ENCODE assay signal across 8 mouse cellular contexts in the genomic region with DNA sequence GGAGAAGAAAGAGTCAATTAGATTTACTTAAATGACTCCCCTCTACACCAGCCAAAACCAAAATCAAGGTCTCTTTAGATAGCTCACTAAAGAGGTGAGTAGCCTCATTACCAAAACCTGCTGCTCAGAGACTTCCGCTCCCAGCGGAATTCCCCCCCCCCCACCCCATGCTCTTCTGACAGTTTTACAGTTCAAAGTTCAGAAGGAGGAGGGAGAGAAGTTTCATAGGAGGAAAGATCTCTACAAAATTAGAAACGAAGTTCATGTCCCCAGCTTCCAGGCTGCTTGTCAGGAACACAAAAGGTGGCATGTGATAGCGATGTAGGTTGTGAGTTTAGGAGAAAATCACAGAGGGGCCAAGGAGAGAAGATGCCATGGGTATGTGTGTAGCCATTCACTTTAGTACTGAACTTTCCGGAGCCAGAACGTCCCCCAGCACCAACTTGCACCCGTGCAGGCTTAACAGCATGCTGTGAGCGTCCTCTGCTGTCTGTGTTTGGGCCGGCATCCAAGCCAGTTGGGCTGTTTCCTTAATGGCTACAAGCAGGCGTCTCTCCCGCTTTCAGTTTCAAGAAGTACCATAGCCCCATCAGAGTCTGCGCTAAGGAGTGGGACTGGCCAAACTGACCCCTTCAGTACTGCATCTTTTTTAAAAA.
A peak's percentile ranks its signal among the peaks of the same experiment; 100 is the strongest.
DNase-seq lines count a peak whose midpoint lies in the region; ATAC-seq and TF ChIP-seq lines count a peak whose summit lies in the region.

No protein-coding gene starts in this region.

- DNase-seq in heart, postnatal 36 days, result peak; percentile 84 to 85
- peak; percentile 79 to 94 for DNase-seq in layer of hippocampus, adult 18-20 months (ENCODE audit: low spot score in 2 of 2)
- DNase-seq in lung, adult 18-20 months, result peak; percentile 88 to 91

- intact Hi-C loops in heart, postnatal 36 days (cut with DNase I), result loop anchor here (1.0 to 5.0 kb wide), 3 partner anchors 299 to 673 kb away; no protein-coding TSS in a partner anchor

- H3K9me3 ChIP-seq in E14TG2a.4 (ENCODE audit: low read length), result peaks cover 34% of the 10 kb centered on the region
- H3K9me3 ChIP-seq in forebrain, embryonic 16.5 days (ENCODE audit: control insufficient read depth, low read length), result no peaks in the 10 kb centered on the region
- no peaks in the 10 kb centered on the region for H3K9me3 ChIP-seq in neural tube, embryonic 14.5 days (ENCODE audit: control insufficient read depth, low read length)

- peak overlapping the region; percentile 51 for H3K9ac ChIP-seq in forebrain, embryonic 16.5 days (replicated peaks; ENCODE audit: low read depth, low read length)
- peak overlapping the region; percentile 56 for H3K9ac ChIP-seq in neural tube, embryonic 14.5 days (replicated peaks; ENCODE audit: low read depth, low read length)

- 0 out of 2 replicates have a peak, but pooled peaks cover 5% of the 10 kb centered on the region for H3K4me1 ChIP-seq in E14TG2a.4 (replicated peaks; ENCODE audit: low read depth, low read length)
- peaks cover 7% of the 10 kb centered on the region; the same call in 1 of the 2 replicates for H3K4me1 ChIP-seq in forebrain, embryonic 16.5 days (replicated peaks; ENCODE audit: control insufficient read depth, insufficient read depth, low read length)
- H3K4me1 ChIP-seq in neural tube, embryonic 14.5 days (ENCODE audit: control insufficient read depth, insufficient read depth, low read length), result 0 out of 2 replicates have a peak, but pooled peaks cover 3% of the 10 kb centered on the region
- H3K4me1 ChIP-seq in testis, adult 2 months (ENCODE audit: control insufficient read depth, insufficient read depth, low read length), result peaks cover 22% of the 10 kb centered on the region

- peak; percentile 32; the same call in 1 of the 2 replicates for TF ChIP-seq CTCF in E14TG2a.4 (conservative IDR thresholded peaks at IDR 0.05; ENCODE audit: low read length)
- peak; percentile 71; the same call in 1 of the 2 replicates for TF ChIP-seq CTCF in testis, adult 2 months (IDR thresholded peaks at IDR 0.05; ENCODE audit: control insufficient read depth, insufficient read depth, insufficient replicate concordance, low read depth, low read length)

- H3K36me3 ChIP-seq in E14TG2a.4 (ENCODE audit: insufficient read depth, low read length), result no peaks in the 10 kb centered on the region
- no peaks in the 10 kb centered on the region for H3K36me3 ChIP-seq in forebrain, embryonic 16.5 days (ENCODE audit: control insufficient read depth, insufficient read depth)
- H3K36me3 ChIP-seq in neural tube, embryonic 14.5 days (ENCODE audit: control insufficient read depth, insufficient read depth, low read length), result no peaks in the 10 kb centered on the region
- H3K36me3 ChIP-seq in testis, adult 2 months (ENCODE audit: control insufficient read depth, insufficient read depth, low read length), result no peaks in the 10 kb centered on the region

- TF ChIP-seq POLR2A in testis, adult 2 months (IDR thresholded peaks at IDR 0.05; ENCODE audit: control insufficient read depth, low read depth, low read length), result no peak

- no peak overlapping the region for H3K4me3 ChIP-seq in E14TG2a.4 (replicated peaks; ENCODE audit: low read length)
- peak overlapping the region; percentile 55 for H3K4me3 ChIP-seq in forebrain, embryonic 16.5 days (replicated peaks; ENCODE audit: low read length)
- peak overlapping the region; percentile 43 for H3K4me3 ChIP-seq in neural tube, embryonic 14.5 days (ENCODE audit: low read depth, low read length)
- peak overlapping the region; percentile 67 for H3K4me3 ChIP-seq in testis, adult 2 months (ENCODE audit: control insufficient read depth, low read depth, low read length)

- ATAC-seq in cerebellum, adult (ENCODE audit: insufficient number of reproducible peaks, low FRiP score, low TSS enrichment), result peak; percentile 77
- ATAC-seq in forebrain, embryonic 16.5 days, result peak; percentile 90
- peak; percentile 90 for ATAC-seq in neural tube, embryonic 14.5 days (ENCODE audit: low read depth)

- no peak overlapping the region for H3K27ac ChIP-seq in forebrain, embryonic 16.5 days (ENCODE audit: low read length)
- H3K27ac ChIP-seq in neural tube, embryonic 14.5 days (ENCODE audit: low read depth, low read length), result peak overlapping the region; percentile 74
- H3K27ac ChIP-seq in testis, adult 2 months (ENCODE audit: control insufficient read depth, insufficient read depth, low read depth, low read length), result no peak overlapping the region

- 2% methylated on average over 12 of the region's 12 CpGs for WGBS in forebrain, embryonic 16.5 days
- 6% methylated on average over 12 of the region's 12 CpGs for WGBS in neural tube, embryonic 14.5 days

- peaks cover 3% of the 10 kb centered on the region; the same call in 1 of the 2 replicates for H3K27me3 ChIP-seq in E14TG2a.4 (ENCODE audit: insufficient read depth, low read length)
- H3K27me3 ChIP-seq in forebrain, embryonic 16.5 days (replicated peaks; ENCODE audit: control insufficient read depth, insufficient read depth, low read length), result no peaks in the 10 kb centered on the region
- H3K27me3 ChIP-seq in neural tube, embryonic 14.5 days (ENCODE audit: control insufficient read depth, insufficient read depth, low read length), result no peaks in the 10 kb centered on the region
- H3K27me3 ChIP-seq in testis, adult 2 months (ENCODE audit: control insufficient read depth, insufficient read depth, low read length), result no peaks in the 10 kb centered on the region

- peak overlapping the region; percentile 79 for H3K4me2 ChIP-seq in forebrain, embryonic 16.5 days (ENCODE audit: low read length)
- H3K4me2 ChIP-seq in neural tube, embryonic 14.5 days (ENCODE audit: low read depth, low read length), result peak overlapping the region; percentile 87
